Mouse (Mus musculus) bone marrow, adult 2 months (tissue): Measurements from ENCODE around the gene Sft2d2.

ENCODE experiments used
- CTCF ChIP-seq: fragments of 200-500 bp; IDR thresholded peaks from 2 replicates; pipeline ENCODE4 v1.5.1; 2011; ENCODE audit warnings: low read length, control low read depth; ENCODE audit not compliant: control insufficient read depth, insufficient read depth
- POLR2A ChIP-seq: fragments of 200-500 bp; IDR thresholded peaks from 2 replicates; pipeline ENCODE4 v1.6.1; 2011; ENCODE audit warnings: low read depth, mild to moderate bottlenecking, control low read depth, low read length, borderline replicate concordance; ENCODE audit not compliant: control insufficient read depth

GRCm38 (mm10) chr1:165230691-165231090, 36.5 kb upstream of the Sft2d2 start:
- TF ChIP-seq CTCF (no peak), POLR2A (no peak)
